Mouse (Mus musculus) layer of hippocampus, postnatal 14 days (tissue): Measurements from ENCODE around the gene Fgf7. TPM values are rescaled to one million over a fixed set of nuclear protein-coding genes. Genes with fewer than 3 reads are reported as not detected.

ENCODE experiments used
- DNase-seq, 2 experiments: peaks; one replicate each; pipeline ENCODE4 v3.0.0; 2021 to 2022; ENCODE audit warnings: low spot score in 2 of 2, mixed read lengths in 1 of 2
- total RNA-seq, 2 experiments: library from RNA; stranded (reverse); gene quantifications; 2 replicates each; pipeline ENCODE4 v1.2.3; 2021

The Fgf7 gene
- total RNA-seq, 2 experiments from 2014 or later = 1.1 to 1.9 TPM

DNA sequence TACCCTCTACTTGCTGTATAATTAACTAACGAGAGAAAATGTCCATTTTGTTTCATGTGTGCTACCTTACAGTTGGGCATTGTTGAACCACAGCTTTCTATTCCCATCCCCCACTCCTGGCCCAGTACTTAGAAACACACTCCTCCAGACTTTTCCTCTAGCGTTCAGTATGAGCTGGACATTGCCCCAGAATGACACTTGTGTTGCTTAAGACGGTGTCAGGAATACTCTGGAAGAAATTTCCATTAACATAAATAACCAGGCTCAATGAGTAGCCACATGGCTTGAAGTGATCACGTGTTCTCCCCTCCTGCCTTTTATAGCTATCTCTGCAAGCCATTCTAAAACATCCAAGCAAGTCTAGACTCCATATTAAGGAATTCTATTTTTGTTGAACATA lies 26.1 kb downstream of the Fgf7 start:
- DNase-seq = no peak

DNA sequence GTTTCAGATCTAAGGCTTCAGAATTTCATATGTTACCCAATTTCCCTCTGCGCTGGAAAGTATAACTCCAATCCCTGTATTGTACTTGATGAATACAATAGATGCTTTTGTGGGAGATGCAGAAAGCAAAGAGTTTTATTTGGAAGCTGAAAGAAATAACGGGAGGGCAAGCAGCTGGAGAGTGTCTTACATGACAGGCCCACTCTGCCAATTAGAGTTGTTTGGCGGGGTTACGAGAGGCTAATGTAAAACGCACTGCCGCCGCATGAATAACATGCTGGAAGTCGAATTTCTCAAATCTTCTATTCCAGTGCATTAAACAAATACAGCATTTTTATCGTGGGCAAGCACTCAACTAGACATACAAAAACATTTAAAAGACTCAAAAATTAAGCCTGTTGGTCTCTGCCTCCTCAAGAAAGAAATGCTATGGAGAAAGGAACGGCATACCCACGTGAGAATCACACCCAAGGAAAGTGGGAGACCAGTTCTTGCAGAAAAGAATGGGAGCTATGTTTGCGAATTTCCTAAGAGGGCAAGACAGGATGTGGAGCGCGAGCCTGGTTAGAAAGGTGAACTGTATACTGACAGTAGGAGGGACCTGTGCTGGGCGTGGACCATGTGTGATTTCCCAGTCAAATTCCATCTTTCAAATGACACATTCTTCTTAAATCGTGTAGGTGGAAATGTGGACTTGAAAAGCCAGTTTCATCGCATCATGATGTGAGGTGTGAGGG lies 26.7 kb downstream of the Fgf7 start:
- peak in 1 of 2 experiments; percentile 9 for DNase-seq

DNA sequence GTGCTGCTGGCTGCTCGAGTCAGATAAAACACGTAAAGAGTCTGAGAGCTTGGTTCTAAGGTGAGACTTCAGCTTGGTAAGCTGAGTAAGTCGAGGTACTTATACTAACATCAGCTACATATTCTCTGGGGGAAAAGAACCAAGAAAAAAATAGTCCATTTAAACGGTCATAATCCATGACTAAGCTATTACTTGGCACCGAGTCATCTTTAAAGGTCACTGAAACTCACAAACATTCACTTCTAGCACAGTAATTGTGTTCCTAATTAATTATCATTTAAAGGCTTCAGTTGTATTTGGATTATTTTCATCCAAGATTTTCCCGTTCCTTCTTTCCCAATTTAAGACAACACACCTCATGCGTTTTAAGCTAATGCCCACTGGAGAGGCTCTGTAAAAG lies 28.4 kb downstream of the Fgf7 start:
- no peak for DNase-seq

DNA sequence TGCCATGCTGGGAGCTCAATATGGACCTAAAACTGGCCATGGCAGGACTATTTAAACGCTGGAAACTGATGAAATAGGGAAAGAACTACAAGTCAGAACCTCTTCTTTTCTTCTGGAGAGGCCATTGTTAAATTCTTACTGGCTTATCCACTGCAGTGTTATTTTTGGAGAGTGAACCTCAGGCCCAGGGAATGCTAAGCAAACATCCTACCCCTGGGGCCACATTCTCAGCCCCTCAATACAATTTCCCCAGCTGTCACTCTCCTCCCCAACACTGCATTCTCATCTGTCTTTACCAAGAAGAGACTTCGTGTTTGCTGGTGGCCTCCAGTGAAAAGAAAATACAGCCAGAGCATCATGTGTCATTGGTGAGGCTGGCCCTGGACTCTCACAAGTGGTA lies 30.4 kb downstream of the Fgf7 start:
- DNase-seq = no peak

DNA sequence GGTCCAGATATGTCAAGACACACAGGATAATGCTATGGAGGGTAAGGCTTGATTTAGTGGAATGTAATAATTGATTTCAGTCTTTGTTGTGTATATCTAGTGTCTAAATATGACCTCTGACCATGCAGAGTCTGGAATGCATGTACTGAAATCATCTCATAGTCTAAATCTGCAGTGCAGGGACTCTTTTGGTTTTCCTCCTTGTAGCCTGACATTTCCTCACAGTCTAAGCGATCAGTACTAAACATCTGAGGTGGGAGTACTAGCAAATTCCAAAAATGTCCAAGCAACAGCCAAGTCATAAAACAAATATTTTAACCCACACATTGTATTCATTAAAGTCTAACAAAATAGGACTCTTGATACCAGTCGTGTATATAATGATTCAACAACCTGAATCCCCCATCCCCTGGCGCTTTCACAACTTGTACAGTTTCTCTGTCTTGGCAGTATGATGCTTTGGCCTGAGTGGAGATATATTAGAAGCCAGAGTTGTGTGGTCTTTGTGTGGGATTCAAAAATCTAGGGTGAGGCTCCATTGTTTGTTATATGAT lies 30.9 kb downstream of the Fgf7 start:
- no peak for DNase-seq

DNA sequence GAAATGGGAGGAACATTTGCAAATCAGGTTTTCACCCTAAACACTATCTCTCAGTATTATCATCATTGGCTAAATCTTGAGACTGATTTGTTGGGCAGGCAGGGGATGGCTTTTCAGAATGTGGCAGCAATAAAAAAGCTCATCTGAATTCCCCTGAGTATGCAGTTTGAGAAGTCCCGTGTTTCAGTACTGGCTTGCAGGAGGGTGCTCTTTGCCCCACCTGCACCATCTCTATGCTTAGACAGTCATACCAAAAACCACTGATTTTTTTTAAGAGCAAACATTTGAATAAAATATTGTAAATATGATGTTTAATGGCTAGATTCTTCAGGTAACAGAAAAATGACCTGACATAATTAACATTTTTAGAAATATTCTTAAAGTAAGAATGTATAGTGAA lies 35.3 kb downstream of the Fgf7 start:
- DNase-seq = no peak

DNA sequence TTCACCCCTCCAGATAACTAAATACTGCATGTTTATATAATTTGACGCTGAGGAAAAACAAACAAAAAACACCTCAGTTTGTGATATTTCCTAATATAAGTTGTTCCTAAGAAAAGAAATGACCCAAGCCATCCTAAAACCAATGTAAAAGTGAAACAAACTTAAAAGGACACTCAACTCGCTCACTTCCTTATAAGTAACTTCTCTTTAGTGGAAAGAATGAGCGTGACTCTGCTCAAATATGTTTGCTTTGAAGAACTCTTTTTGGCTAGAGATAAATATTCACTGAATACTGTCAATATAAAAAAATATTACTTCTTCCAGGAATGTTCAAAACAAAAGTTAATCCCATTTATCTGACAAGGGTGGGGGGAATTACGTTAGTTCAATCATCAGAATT lies 39.3 kb downstream of the Fgf7 start:
- DNase-seq = no peak

DNA sequence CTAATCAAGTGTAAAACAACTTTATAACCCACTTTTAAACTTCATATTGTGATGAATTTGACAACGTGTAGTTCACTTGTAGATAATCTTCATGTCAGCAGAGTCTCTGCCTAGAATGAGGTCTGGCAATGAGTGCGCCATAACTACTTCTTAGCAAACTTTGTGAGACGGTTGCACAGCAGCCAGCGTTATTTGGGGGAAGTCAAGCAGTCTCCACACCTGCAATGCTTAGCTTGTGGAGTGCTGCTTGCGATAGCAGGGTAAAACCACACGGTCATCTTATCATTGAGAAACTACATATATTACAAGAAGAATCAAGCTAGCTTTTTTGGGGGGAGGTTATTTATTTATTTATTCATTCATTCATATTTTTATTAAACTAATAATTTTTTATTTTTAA lies 42.0 kb downstream of the Fgf7 start:
- DNase-seq = no peak

DNA sequence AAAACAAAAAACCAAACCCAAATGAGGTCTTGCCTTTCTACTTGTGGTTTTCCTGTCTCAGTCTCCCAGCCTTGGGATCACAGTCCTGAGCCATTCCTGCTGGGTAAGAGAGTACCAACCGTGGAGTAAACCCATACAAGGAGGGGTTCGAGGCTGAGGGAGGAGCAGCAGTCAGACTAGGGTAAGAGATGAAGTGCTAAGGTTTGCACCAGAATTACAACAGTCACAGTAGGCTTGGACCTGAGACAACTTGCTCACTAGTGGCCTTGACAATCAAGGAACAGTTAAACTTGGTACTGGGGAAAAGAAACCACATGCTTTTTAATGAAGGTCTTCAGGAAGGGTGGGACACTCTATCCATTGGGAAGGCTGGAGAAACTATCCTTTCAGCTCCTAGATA lies 44.6 kb downstream of the Fgf7 start:
- no peak for DNase-seq

DNA sequence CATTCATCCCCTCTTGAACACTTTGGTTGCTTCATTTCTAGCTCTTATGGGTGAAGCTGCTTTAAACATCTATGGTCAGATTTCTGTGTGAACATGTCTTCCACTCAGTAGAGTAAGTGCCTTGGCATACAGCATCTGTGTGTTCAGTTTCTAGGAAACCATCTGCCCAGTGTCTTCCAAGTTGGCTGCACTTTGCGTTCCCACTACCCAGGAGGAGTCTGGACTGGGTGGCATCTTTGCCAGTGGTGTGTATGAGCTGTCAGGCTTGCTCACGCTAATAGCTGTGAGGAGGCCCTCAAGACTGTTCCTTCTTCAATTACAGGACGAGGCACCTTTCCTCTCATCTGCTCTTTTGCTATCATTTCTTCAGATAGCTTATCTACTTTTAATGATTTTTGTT lies 49.9 kb downstream of the Fgf7 start:
- peak in 1 of 2 experiments; percentile 27 for DNase-seq

DNA sequence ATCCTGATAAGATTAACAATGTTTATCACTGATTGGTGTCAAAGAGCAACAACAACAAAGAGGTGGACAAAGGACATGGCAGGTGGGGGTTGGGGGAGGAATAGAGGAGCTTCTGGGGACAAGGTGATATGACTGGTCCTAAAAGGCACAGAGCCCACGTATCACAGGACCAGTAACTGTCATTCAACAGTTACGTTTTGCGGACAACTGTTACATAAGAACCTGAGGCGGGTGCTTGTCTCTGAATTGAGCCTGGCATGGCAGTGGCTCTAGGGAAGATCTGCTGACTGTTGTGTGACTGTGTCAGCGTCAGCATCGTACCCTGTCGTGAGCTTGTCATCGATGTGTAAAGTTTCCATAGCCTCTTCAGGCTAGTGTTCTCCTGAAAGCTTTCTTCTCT lies 51.7 kb downstream of the Fgf7 start:
- no peak for DNase-seq

DNA sequence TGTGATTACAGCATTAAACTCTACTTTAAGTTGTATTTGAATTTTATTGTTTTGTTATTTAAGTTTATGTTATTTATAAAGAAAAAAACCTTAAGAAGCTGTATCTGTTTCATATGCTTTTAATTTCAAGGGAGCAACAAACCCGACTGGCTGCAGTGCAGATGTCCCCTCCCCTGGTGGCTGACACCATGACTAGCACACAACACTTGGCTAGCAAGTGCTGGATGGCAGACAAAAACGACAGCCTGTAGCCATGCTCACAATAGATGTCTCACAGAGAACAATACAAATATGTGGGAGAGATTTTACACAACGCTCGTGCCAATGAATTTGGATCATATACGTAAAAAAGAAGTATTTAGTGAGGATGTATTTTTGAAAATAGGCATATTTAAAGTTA lies 56.0 kb downstream of the Fgf7 start:
- DNase-seq = peak in 1 of 2 experiments; percentile 34

DNA sequence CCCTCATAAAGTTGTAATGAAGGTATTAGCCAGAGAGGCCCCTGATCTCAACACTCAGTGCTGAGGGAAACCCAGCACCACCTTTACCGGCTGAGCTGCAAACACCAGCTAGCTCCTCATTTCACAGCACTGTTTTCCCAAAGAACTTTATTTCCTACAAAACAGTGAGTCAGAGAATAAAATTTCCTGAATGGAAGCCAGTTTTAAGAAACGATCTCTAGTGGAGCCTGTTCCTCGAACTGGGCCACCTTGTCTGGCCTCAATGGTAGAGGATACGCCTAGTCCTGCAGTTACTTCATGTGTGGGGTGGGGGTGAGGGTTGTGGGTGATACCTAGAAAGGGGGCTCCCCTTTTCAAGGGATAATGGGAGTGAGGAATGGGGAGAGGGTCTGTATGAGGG lies 60.2 kb downstream of the Fgf7 start:
- no peak for DNase-seq

Other genes with a start within 250 kb of the Fgf7 start
- gene Galk2, start 175.5 kb upstream of the Fgf7 start, total RNA-seq = 10 to 100 TPM; 26.4 to 27.1 TPM
- 100 to 1,000 TPM; 110 to 116 TPM for gene Cops2, start 175.5 kb upstream of the Fgf7 start, total RNA-seq
- gene Fam227b, start 117.3 kb downstream of the Fgf7 start, total RNA-seq = under 1 TPM in 1 of 2 experiments, not detected in 1; 0.28 TPM
- 10 to 100 TPM; 11.1 to 13.0 TPM for gene Dtwd1, start 117.5 kb downstream of the Fgf7 start, total RNA-seq
- not detected for gene Gm17555, start 180.4 kb downstream of the Fgf7 start, total RNA-seq